Mouse (Mus musculus) sigmoid colon, adult 10 weeks (tissue): ENCODE results near the gene Pdlim1. TPM values are rescaled to one million over a fixed set of nuclear protein-coding genes. Genes with fewer than 3 reads are reported as not detected.

ENCODE experiments used
- polyA plus RNA-seq: library from polyadenylated mRNA; stranded (reverse); fragments of 350-450 nt; fragmentation: Illumina TruSeq; extraction: RNeasy Lipid Tissue Mini Kit (QIAGEN cat#74804); gene quantifications from one replicate; pipeline ENCODE4 v1.2.3, GENCODE M21; 2014; ENCODE audit warnings: low read depth, low replicate concordance

Pdlim1 gene
- polyA plus RNA-seq, result 93.2 TPM

GRCm38 (mm10) chr19:40271308-40271892, at the start of gene Pdlim1:
Pdlim1 (minus strand) TSS chr19:40271842.

GRCm38 (mm10) chr19:40187160-40187559, 84.5 kb downstream of the Pdlim1 start, which contains the start of gene Cyp2c70:
Cyp2c70 (minus strand) TSS chr19:40187333.

Other genes starting within 250 kb of the Pdlim1 start
- gene Cyp2c54, start 198.0 kb downstream of the Pdlim1 start, polyA plus RNA-seq, result not detected
- gene Cyp2c50, start 182.2 kb downstream of the Pdlim1 start, polyA plus RNA-seq, result not detected
- gene Cyp2c70, start 84.5 kb downstream of the Pdlim1 start, polyA plus RNA-seq, result 2.0 TPM
- gene Sorbs1, start 241.9 kb upstream of the Pdlim1 start, polyA plus RNA-seq, result 169 TPM